Mouse (Mus musculus) neural tube, embryonic 10.5 days (tissue): ENCODE measurements around the gene Kdm1b.

ENCODE experiments used
- DNase-seq: peaks from one replicate; pipeline ENCODE4 v3.0.0-alpha.2; 2017; ENCODE audit warnings: low spot score; ENCODE audit errors: extremely low spot score

The Kdm1b gene

DNA sequence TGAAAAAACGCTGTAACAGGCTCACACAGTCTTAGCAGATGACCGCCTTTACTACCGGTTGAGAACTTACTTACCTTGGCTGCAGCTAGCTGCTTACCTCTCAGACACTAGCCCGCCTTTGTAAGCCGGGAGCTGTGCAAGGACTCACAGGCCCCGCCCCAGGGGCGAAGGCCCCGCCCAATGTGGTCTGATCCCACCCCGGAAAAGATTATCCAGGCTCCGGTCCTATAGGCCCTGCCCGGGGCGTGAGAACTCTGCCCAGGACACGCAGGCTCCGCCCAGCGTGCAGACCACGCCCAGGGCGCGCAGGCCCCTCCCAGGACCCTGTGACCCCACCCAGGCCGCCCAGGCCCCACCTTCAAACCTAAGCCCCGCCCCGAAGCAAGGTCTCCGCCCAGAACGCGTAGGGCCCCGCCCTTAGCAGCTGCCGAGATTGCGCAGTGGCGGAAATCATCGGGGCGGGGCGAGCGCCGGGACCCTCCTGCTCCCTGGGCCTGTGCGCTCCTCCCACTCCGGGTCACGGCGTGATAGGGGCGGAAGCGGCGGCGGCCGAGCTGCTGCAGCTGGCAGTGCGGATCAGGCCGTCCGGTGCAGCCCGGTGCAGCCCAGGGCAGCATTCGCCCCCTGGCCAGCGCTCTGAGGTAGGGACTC, at the start of gene Kdm1b:
Gene Kdm1b, plus strand, starts transcription at position 470 of the 651 bp plus-strand sequence.
- peak; percentile 99 for DNase-seq

DNA sequence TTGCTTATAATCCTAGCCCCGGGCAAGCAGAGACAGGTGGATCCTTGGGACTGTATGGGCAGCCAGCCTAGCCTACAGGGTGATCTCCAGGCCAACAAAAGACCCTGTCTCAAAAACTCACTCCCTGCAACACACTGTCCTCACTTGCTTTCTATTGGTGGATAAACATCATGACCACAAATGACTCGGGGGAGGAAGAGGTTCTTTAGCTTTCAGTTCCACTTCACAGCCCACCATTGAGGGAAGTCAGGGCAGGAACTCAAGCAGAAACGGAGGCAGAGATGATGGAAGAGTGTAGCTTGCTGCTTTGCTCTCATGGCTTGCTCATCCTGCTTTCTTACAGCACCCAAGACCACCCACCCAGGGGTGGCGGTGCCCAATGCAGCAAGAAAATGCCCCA, 45.9 kb upstream of the Kdm1b start:
- no peak for DNase-seq

DNA sequence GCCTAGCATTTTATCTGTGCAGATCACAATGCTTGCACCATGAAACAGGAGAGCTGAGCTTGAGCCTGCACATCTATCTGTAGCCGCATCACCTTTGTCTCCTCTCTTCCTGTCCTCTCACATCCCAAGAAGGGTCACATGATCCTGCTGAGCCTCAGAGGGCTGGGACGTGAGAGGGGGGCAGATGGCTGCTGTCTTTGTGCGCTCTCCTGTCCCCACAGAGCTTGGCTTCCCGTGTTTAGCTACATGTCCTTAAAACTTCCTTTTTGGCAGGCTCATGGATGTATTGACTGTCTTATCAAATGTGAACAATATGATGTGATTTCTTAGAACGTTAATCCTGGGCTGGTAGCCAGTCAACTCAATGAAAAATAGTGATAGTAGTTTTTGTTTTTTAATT, 43.8 kb upstream of the Kdm1b start:
- DNase-seq: no peak

DNA sequence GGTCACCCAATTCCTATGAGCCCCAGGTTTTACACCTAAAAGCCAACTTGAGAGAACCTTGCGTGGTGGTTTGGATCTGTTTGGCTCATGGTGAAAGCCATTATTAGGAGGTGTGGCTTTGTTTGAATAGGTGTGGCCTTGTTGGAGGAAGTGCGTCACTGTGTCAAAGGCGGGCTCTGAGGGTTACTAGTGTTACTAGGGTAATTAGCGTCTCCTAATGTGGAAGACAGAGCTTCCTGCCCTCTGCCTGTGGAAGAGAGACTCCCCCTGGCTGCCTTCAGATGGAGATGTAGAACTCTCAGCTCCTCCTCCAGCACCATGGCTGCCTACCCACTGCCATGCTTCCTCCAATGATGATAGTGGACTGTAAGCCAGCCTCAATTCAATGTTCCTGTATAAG, 41.7 kb upstream of the Kdm1b start:
- no peak for DNase-seq

DNA sequence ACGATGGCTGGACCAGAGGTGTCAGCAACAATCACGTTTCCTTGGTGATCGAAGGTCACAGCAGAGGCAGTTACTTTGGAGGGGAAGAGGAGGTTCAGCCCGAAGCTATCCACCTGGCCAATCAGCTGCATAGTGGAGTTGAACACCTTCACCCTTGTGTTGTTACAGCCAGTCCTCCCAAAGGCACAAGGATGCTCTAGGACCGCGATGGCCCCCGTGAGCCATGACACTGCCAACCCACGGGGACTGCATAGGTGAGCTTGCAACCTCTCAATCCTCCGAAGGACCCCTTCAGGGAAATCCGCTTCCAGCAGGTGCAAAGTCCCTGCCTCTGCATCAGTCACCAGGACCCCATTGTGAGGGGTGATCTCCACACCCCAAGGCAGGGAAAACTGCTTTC, 29.6 kb upstream of the Kdm1b start:
- peak; percentile 22 for DNase-seq

DNA sequence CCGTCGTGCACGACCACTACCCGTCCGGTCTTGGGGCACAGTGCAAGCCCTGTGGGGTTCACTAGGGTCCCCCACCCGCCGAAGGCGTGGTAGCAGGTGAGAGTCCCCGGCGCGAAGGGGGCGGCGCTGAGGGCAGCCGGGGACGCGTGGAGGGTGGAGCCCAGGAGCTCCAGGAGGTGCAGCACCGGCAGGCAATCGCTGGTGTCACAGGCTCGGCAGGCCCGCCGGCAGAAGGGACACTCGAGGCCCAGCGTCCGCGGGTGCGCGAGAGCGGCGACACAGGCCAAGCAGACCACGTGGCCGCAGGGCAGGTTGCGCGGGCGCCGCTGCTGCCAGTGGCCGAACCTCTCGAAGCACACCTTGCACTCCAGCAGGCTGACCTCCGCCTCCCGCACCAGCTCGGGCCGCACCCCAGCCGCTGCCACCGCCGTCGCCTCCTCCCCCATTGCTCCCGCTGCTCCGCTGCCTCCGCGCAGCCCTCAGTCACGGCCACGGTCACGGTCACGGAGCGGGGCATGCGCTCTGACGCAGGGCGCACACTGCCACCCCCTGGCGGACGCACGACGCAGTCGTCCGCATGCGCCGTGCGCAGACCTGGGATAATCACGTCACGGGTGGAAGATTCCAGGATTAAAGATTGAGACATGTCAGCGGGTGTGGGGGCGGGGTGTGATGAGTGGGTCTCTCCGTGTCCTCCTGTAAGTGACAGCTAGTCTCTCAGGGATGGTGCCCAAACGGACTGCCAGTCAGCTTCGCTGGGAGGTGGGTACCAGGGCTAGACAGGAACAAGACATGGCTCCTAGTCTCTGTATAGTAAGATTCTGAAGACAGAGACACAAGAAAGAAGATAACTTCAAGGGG, 28.7 kb upstream of the Kdm1b start, which contains the start of gene Nhlrc1:
Gene Nhlrc1, minus strand, starts transcription at position 517 of the 861 bp plus-strand sequence.
- peak; percentile 74 for DNase-seq

DNA sequence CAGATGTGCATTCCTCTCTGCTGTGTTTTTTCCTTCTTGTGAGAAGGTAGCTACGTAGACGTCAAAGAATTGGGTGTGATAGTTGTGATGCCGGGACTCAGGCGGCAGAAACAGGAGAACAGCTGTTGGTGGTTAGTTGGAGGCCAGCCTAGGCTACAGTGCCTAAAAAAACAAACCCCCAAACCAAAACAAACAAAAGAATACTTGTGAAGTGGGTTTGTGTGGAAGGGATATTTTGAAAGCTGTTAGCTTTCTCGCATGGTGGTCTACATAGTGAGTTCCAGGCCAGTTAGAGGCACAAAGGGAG, 28.2 kb upstream of the Kdm1b start:
- no peak for DNase-seq

DNA sequence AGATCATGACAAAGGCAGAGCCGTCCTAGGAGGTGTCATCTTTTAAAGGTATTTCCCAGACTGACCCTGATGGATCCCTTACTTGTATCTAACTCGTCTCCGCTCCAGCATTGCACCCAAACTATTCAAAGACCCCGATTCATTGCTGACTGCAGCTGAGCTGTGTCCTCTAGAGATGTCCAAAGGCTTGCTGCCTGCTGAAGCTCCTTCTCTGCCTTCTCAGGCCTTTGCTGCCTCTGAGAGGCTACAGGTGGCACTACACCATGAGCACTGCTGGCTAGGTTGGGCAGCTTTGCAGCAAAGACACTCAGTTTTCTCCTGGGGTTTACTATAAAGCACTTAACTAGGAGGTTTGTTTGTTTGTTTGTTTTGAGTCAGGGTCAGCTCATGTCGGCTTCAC, 26.0 kb upstream of the Kdm1b start:
- DNase-seq: peak; percentile 32

DNA sequence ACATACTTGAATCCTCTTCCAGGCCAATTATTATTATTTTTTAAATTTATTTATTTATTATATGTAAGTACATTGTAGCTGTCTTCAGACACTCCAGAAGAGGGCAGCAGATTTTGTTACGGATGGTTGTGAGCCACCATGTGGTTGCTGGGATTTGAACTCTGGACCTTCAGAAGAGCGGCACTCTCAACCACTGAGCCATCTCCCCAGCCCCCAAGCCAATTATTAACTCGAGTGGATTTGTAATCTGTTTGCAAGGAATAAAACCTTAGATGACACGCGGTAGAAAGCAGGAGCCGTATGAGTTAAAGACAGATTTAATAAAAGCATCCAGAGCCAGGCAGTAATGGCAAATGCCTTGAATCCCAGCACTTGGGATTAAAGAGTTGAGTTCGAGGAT, 23.5 kb upstream of the Kdm1b start:
- DNase-seq: no peak

DNA sequence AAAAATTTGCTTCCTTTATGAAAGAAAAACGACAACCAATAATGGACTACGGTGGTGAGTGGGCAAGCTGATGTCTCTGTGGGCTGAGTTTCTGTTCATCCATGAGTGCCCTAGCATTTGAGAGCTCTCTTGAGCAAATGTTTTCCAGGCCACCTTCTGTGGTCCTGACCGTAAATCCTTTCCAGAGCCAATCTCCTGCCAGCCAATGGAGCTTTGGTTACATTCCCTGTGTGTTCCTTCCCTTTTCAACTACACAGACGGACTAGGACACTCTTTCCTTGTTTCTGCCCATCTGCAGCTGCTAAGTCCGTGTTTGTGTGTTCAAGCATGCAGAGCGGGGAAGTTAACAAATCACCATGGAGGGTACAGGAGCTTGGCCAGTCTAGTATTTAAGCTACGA, 22.5 kb upstream of the Kdm1b start:
- no peak for DNase-seq

DNA sequence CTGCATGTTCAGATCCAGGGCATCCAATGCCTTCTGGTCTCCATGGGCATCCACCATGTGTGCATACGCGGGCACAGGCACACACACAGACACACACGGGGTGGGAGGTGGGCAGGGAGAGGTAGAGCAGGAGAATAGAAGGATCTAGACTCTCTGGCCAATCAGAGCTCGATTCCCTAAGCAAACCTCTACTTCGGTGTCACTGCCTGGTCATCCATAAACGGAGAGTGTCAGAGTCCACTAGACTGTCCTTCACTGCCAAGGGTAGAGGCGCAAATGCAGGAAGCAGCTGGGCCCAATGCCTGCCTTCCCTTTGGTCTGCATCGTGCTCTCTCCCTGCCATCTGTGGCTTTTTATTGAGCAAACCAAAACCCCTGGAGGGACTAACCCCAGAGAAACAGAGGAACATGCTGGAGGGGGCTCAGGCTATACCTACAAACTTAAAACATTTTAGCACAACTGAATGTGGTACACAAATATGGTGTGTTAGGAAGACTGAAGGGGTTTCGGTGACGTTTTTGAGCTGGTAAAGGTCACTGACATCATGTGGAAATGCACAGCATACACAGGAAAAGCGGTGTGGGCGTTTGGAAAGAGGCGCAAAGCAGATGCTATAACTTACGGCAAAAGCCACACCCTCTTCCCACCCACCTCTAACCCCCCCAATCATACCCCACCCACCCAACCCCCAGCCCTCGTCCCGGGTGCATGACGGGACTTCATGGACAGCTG, 12.8 kb upstream of the Kdm1b start:
- no peak for DNase-seq

DNA sequence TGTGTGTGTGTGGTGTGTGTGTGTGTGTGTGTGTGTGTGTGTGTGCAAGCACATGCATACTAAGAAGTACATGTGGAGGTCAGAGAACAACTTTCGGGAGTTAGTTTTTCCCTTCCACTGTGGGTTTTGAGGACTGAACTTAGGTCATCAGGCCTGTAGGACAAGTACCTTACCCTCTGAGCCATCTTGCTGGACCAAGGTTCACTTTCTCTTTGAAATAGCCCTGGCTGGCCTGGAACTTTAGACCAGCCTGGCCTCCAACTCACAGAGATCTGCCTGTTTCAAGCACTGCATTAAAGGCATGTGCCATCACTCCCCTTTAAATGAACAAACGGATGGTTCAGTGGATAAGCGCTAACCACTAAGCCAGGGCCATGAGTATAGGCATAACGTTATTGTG, 9.7 kb upstream of the Kdm1b start:
- no peak for DNase-seq

DNA sequence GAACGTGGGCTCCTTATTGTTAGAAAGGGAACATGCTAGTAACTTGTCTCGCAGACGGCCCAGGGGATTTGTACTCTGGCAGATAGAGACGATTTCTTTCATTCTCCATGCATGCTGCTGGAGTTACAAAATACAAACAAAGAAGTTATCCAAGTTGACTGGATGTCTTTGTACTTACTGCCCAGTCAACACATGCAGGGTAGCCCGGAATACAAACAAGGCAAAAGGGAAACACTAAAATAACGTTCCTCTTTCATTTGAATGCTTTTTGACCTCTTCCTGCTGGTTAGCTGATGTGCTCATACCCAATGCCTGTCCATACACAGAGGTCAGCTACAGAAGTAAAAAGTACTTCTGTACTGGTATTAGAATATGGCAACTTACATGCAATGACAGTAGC, 5.4 kb upstream of the Kdm1b start:
- no peak for DNase-seq

DNA sequence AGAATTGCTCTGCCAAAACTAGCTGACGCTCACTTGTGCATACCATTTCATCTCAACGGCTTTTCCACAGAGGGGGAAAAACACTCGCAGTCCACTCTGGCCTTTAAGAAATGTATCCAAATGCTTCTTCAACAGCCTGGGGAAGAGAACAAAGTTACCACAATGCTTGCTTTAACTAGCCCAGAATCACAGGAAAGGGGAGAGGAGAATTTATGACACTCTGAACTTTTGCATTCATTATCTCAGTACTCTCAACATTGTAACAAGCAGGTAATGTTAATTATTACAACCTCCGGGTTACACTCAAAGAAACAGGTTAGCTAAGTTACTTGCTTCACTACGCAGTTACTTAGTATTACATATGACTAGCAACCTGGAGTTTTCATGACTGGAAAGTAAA, 3.2 kb upstream of the Kdm1b start:
- DNase-seq: no peak

DNA sequence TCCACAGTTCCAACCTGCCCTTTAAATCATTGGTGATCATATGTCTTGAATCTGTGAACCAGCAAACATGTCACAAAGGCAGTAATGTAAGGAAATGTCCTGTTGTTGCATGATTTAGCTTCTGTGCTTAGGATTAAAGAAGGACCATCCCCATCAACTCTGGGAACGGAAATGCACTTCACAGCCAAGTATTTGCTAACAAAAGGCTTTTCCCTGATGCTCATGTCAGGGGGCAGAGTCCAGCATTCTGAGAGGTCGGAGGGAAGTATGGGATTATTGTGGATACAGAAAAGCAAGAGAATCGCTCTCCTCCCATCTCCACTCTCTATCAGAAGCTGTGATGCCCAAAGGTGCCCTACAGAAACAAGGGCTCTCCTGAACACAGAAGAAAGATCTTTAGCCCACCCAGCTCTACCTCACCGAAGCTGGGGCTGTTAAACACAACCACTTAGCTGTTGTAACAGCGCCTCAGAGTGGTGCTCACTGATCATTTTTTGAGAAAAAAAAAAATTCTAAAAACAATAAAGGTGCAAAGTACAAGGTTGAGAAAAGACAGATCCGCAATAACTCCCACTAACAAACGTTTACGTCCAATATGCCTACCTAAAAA, 1.2 kb upstream of the Kdm1b start:
- no peak for DNase-seq

DNA sequence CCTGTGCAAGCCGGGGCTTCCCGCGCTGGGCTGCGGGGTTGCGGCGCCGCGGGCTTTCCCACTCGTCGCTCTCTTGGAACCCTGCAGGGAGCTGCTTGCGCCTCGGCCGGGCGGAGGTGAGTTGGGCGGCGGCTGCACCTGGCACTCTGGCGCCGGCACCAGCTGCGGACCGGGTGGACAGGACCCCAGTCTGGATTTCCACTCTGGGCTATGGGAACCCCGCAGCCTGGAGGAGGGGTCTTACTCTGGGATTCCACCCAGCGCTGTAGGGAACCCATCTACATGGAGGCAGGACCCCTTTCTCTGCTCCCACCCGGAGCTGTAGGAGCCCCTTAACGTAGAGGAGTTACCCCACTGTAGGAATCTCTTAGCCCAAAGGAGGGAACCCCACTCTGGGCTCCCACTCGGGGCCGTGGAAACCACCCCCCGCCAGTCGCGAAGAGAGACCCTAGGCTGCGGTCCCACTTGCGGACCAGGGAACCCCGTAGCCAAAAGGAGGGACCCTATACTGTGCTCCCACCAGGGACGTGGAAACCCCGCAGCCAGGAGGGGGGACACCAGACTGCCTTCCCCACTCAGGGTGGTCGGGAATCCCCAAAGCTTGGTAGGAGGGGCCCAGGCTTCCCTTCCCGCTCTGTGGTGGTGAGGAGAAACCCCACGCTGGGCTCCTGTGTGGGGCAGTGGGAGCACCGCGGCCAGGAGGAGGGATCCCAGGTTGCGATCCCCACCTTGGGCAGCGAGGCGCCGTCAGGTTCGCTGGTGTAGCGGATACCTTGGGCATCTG, 726 bp downstream of the Kdm1b start:
- peak; percentile 44 for DNase-seq

DNA sequence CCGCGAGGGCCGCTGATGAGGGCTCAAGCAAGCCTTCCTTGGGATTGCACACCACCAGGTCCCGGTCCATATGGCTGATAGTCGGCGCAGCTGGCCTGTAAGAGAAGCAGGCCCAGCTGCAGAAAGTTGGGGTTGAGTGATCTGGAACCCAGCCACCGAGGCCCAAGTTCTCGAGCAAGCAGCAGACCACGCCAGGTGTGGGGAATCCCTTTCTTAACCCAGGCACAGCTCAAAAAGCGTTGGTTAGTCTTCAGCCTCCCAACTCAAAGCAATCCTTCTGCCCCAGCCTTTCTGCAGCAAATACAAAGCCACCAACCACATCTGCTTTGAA, 1.3 kb downstream of the Kdm1b start, which contains the start of gene Tpmt:
Gene Tpmt, minus strand, starts transcription at position 121 of the 331 bp plus-strand sequence.
- DNase-seq: no peak

DNA sequence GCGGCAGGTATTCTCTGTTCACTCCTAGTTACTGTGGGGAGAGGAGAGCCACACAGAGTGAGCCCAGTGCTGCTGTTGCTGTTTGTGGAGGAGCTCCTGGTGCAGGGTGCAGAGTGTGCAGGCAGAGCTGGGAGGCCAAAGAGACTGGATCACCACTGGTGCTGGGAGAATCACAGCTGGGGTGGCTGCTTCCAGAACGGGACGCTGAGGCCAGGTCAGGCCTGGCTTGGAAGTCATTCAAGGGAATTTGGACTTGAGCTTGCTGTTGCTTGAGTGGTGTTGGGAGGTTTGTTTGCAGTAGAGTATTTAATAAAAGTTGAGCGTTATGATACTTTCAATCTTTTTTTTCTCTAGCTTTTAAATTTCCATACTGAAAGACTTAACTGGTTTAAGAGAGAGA, 4.7 kb downstream of the Kdm1b start:
- DNase-seq: no peak

DNA sequence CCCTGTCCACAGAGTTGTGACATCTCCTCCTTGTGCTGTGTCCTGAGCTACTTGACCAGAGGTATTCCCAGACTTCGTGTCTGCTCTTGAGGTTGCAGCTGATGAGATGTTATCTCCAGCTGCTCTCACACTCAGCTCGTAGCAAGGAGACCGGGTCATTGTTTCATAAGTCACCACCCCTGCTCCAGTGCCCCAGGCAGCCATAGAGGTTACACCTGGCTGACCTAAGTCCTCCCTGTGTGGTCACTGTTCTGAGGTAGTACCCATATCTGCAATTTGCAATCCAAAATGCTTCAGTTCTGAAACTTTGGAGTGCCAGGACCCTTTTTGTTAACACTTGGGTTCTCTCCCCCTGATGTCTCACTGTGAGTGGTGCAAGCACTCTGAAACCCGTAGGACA, 6.7 kb downstream of the Kdm1b start:
- no peak for DNase-seq

DNA sequence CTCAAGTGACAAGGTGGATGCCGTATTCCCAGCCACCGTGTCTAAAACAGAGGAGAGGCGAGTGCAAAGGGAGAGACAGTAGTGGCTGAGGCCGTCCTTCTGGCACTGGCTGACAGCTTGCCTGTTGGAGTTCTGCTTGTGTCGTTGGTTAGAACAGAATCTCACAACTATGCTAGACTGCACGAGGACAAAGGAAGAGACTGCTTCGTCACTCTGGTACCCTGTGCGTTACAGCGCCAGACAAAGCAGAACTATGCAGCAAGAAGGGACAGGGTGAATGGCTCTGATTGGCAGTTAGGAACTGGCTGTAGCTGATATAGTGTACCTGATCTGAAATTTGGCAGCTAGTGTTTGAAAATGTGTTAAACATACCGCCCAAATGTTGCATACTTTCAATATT, 10.7 kb downstream of the Kdm1b start:
- no peak for DNase-seq

DNA sequence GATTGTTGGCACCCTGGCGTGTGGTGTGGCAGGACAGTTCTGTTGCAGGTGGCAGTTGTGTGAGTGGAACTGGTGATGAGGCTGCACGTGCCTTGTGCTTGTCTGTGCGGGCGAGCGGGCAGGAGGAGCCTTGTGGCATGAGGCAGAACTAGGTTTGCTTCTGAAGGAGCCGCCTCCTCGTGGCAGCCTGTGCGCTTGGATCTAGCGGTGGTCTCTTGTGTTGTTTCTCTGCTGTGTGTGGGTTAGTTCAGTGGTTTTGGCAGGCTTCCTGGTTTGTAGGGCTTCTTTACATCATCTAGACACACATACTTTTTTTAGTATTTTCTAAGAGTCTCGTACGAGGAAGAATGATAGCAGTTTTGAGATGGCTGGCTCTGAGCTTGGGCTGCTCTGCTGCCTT, 12.8 kb downstream of the Kdm1b start:
- no peak for DNase-seq
